In the genomic region with DNA sequence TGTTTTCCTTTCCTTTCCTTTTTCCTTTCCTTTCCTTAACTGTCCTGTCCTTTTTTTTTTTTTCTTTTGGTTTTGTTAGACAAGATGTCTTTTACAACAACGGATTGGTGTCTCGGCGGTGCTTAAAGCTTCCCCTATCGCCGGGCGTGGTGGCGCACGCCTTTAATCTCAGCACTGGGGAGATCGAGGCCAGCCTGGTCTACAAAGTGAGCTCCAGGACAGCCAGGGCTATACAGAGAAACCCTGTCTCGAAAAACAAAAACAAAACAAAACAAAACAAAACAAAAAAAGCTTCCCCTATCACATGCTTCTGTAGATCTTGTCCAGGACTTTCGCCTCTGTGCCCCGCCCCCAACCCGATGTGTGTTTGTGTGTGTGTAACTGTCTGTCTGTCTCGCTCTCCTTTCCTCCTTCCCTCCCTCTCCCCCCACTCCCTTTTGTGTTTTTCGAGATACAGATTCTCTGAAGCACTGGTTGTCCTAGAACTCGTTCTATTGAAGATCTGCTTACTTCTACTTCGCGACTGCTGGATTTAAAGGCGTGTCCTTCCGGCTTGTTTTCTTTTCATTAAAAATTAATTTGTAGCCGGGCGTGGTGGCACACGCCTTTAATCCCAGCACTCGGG, we compare ENCODE assay signal across 8 mouse cellular contexts. TPM values are rescaled to one million over a fixed set of nuclear protein-coding genes. Genes with fewer than 3 reads are reported as not detected.
DNase-seq lines count a peak whose midpoint lies in the region; ATAC-seq and TF ChIP-seq lines count a peak whose summit lies in the region.

No protein-coding gene starts in this region.

- H3K4me3 ChIP-seq in ES-Bruce4 (ENCODE audit: low read depth, low read length): peak overlapping the region; percentile 84
- peak overlapping the region; percentile 65 for H3K4me3 ChIP-seq in forebrain, embryonic 14.5 days (ENCODE audit: low read depth, low read length)
- H3K4me3 ChIP-seq in liver, embryonic 13.5 days (replicated peaks): peak overlapping the region; percentile 79
- peak overlapping the region; percentile 78 for H3K4me3 ChIP-seq in stomach, embryonic 16.5 days (replicated peaks; ENCODE audit: low read length)

- H3K27ac ChIP-seq in ES-Bruce4 (ENCODE audit: insufficient read depth, low read length): peak overlapping the region; percentile 58
- H3K27ac ChIP-seq in forebrain, embryonic 14.5 days (ENCODE audit: low read depth, low read length): peak overlapping the region; percentile 72; the same call in 1 of the 2 replicates
- peak overlapping the region; percentile 89 for H3K27ac ChIP-seq in liver, embryonic 13.5 days
- peak overlapping the region; percentile 78; the same call in 1 of the 2 replicates for H3K27ac ChIP-seq in stomach, embryonic 16.5 days (ENCODE audit: low read length)

- H3K27me3 ChIP-seq in ES-Bruce4 (ENCODE audit: control insufficient read depth, insufficient read depth, low read length, poor library complexity, severe bottlenecking): no peaks in the 10 kb centered on the region
- no peaks in the 10 kb centered on the region for H3K27me3 ChIP-seq in forebrain, embryonic 14.5 days (replicated peaks; ENCODE audit: control insufficient read depth, insufficient read depth, low read length)
- H3K27me3 ChIP-seq in liver, embryonic 13.5 days: no peaks in the 10 kb centered on the region
- H3K27me3 ChIP-seq in stomach, embryonic 16.5 days (ENCODE audit: control insufficient read depth, insufficient read depth, low read length): no peaks in the 10 kb centered on the region

- H3K4me2 ChIP-seq in forebrain, embryonic 14.5 days (ENCODE audit: low read length): peak overlapping the region; percentile 81
- H3K4me2 ChIP-seq in liver, embryonic 13.5 days: peak overlapping the region; percentile 88
- H3K4me2 ChIP-seq in stomach, embryonic 16.5 days (ENCODE audit: low read depth, low read length): peak overlapping the region; percentile 56

- TF ChIP-seq POLR2A in ES-Bruce4 (IDR thresholded peaks at IDR 0.05; ENCODE audit: insufficient read depth, low read length): no peak

- H3K9me3 ChIP-seq in ES-Bruce4 (replicated peaks; ENCODE audit: control insufficient read depth, insufficient read depth, low read length, poor library complexity, severe bottlenecking): no peaks in the 10 kb centered on the region
- no peaks in the 10 kb centered on the region for H3K9me3 ChIP-seq in forebrain, embryonic 14.5 days (replicated peaks; ENCODE audit: control insufficient read depth, low read length)
- H3K9me3 ChIP-seq in liver, embryonic 13.5 days (replicated peaks): no peaks in the 10 kb centered on the region
- no peaks in the 10 kb centered on the region for H3K9me3 ChIP-seq in stomach, embryonic 16.5 days (replicated peaks; ENCODE audit: control insufficient read depth, low read length)

- peaks cover 10% of the 10 kb centered on the region for H3K36me3 ChIP-seq in ES-Bruce4 (ENCODE audit: control insufficient read depth, insufficient read depth, low read length, poor library complexity, severe bottlenecking)
- H3K36me3 ChIP-seq in forebrain, embryonic 14.5 days (ENCODE audit: control insufficient read depth, insufficient read depth, low read length): peaks cover 18% of the 10 kb centered on the region
- H3K36me3 ChIP-seq in liver, embryonic 13.5 days: peaks cover 21% of the 10 kb centered on the region
- H3K36me3 ChIP-seq in stomach, embryonic 16.5 days (ENCODE audit: control insufficient read depth, insufficient read depth, low read length): peaks cover 11% of the 10 kb centered on the region; the same call in 1 of the 2 replicates

- 7% methylated on average over 24 of the region's 24 CpGs for WGBS in forebrain, embryonic 14.5 days
- 2% methylated on average over 24 of the region's 24 CpGs for WGBS in liver, embryonic 13.5 days (ENCODE audit: insufficient replicate concordance)
- 4% methylated on average over 24 of the region's 24 CpGs for WGBS in stomach, embryonic 16.5 days

- peak; percentile 57 for ATAC-seq in forebrain, embryonic 14.5 days
- peak; percentile 52 for ATAC-seq in liver, embryonic 13.5 days (ENCODE audit: low read depth)
- ATAC-seq in stomach, embryonic 16.5 days (ENCODE audit: insufficient read depth, low FRiP score): peak; percentile 11; the same call in 1 of the 2 replicates

- H3K9ac ChIP-seq in ES-Bruce4 (ENCODE audit: low read depth, poor library complexity, severe bottlenecking): peak overlapping the region; percentile 59
- peak overlapping the region; percentile 69 for H3K9ac ChIP-seq in forebrain, embryonic 14.5 days (ENCODE audit: low read length)
- H3K9ac ChIP-seq in liver, embryonic 13.5 days: peak overlapping the region; percentile 81
- peak overlapping the region; percentile 81 for H3K9ac ChIP-seq in stomach, embryonic 16.5 days (ENCODE audit: low read length)

- DNase-seq in heart, adult 11 months: peak; percentile 88
- DNase-seq in heart, postnatal 36 days: no peak
- DNase-seq in forebrain, embryonic 14.5 days (ENCODE audit: low spot score): no peak
- DNase-seq in liver, embryonic 13.5 days: no peak
- no peak for DNase-seq in cerebellum, postnatal 10 days
- no peak for DNase-seq in adrenal gland, postnatal 36 days

- no peak for TF ChIP-seq EP300 in ES-Bruce4 (IDR thresholded peaks at IDR 0.05; ENCODE audit: insufficient read depth, low read depth, low read length)

- H3K4me1 ChIP-seq in ES-Bruce4 (ENCODE audit: control insufficient read depth, insufficient read depth, low read length): no peaks in the 10 kb centered on the region
- H3K4me1 ChIP-seq in forebrain, embryonic 14.5 days (ENCODE audit: control insufficient read depth, insufficient read depth, low read length): peaks cover 2% of the 10 kb centered on the region
- peaks cover 32% of the 10 kb centered on the region for H3K4me1 ChIP-seq in liver, embryonic 13.5 days (replicated peaks)
- H3K4me1 ChIP-seq in stomach, embryonic 16.5 days (ENCODE audit: control insufficient read depth, insufficient read depth, low read length): peaks cover 16% of the 10 kb centered on the region; the same call in 1 of the 2 replicates

- intact Hi-C loops in heart, postnatal 36 days (cut with DNase I): loop anchor here (5.0 kb wide), 2 partner anchors 81 to 171 kb away; no protein-coding TSS in a partner anchor

- TF ChIP-seq CTCF in ES-Bruce4 (IDR thresholded peaks at IDR 0.05; ENCODE audit: low read depth, low read length): no peak

RNA-seq across cellular contexts. Expression of a gene that starts 0.5 kb away (rescaled TPM):
- 10 to 100 TPM; 16.3 to 17.7 TPM for total RNA-seq in heart, postnatal 36 days (2021)
- 43.3 and 44.4 TPM in 2 replicates for polyA plus RNA-seq in ES-Bruce4 (2011; ENCODE audit: insufficient read depth, insufficient read length, low read depth, missing spikeins)
- 85.3 and 86.1 TPM in 2 replicates for polyA plus RNA-seq in forebrain, embryonic 14.5 days (2014; fragmentation: Nextera tagmentation; extraction: Ambion mirVana)
- 53.0 and 53.2 TPM in 2 replicates for polyA plus RNA-seq in liver, embryonic 13.5 days (2015; fragmentation: Nextera tagmentation; extraction: Ambion mirVana)
- polyA plus RNA-seq in stomach, embryonic 16.5 days (2015; fragmentation: Nextera tagmentation; extraction: Ambion mirVana): 63.6 and 70.4 TPM in 2 replicates
- total RNA-seq in adrenal gland, postnatal 36 days (2021): 10 to 100 TPM; 36.0 to 38.5 TPM

RNA-seq across cellular contexts. Expression of a gene that starts 9.9 kb away (rescaled TPM):
- total RNA-seq in heart, postnatal 36 days (2021): not detected
- polyA plus RNA-seq in ES-Bruce4 (2011; ENCODE audit: insufficient read depth, insufficient read length, low read depth, missing spikeins): not detected in 2 replicates
- not detected in 2 replicates for polyA plus RNA-seq in forebrain, embryonic 14.5 days (2014; fragmentation: Nextera tagmentation; extraction: Ambion mirVana)
- 0.10 TPM in 1 of 2 replicates, not detected in the other for polyA plus RNA-seq in liver, embryonic 13.5 days (2015; fragmentation: Nextera tagmentation; extraction: Ambion mirVana)
- polyA plus RNA-seq in stomach, embryonic 16.5 days (2015; fragmentation: Nextera tagmentation; extraction: Ambion mirVana): 0.14 TPM in 1 of 2 replicates, not detected in the other
- not detected for total RNA-seq in adrenal gland, postnatal 36 days (2021)

RNA-seq across cellular contexts. Expression of a gene that starts 10.0 kb away (rescaled TPM):
- total RNA-seq in heart, postnatal 36 days (2021): 100 to 1,000 TPM; 668 to 757 TPM
- polyA plus RNA-seq in ES-Bruce4 (2011; ENCODE audit: insufficient read depth, insufficient read length, low read depth, missing spikeins): 1,670 and 1,851 TPM in 2 replicates
- 888 and 1,063 TPM in 2 replicates for polyA plus RNA-seq in forebrain, embryonic 14.5 days (2014; fragmentation: Nextera tagmentation; extraction: Ambion mirVana)
- polyA plus RNA-seq in liver, embryonic 13.5 days (2015; fragmentation: Nextera tagmentation; extraction: Ambion mirVana): 1,350 and 1,469 TPM in 2 replicates
- 1,212 and 1,230 TPM in 2 replicates for polyA plus RNA-seq in stomach, embryonic 16.5 days (2015; fragmentation: Nextera tagmentation; extraction: Ambion mirVana)
- 100 to 1,000 TPM; 720 to 747 TPM for total RNA-seq in adrenal gland, postnatal 36 days (2021)

RNA-seq across cellular contexts. Expression of a gene that starts 11.9 kb away (rescaled TPM):
- total RNA-seq in heart, postnatal 36 days (2021): 1 to 10 TPM in 1 of 2 experiments, under 1 TPM in 1; 0.33 to 1.3 TPM
- polyA plus RNA-seq in ES-Bruce4 (2011; ENCODE audit: insufficient read depth, insufficient read length, low read depth, missing spikeins): 1.2 and 2.3 TPM in 2 replicates
- polyA plus RNA-seq in forebrain, embryonic 14.5 days (2014; fragmentation: Nextera tagmentation; extraction: Ambion mirVana): 2.2 and 2.4 TPM in 2 replicates
- 0.14 and 0.34 TPM in 2 replicates for polyA plus RNA-seq in liver, embryonic 13.5 days (2015; fragmentation: Nextera tagmentation; extraction: Ambion mirVana)
- 3.8 and 5.8 TPM in 2 replicates for polyA plus RNA-seq in stomach, embryonic 16.5 days (2015; fragmentation: Nextera tagmentation; extraction: Ambion mirVana)
- total RNA-seq in adrenal gland, postnatal 36 days (2021): 1 to 10 TPM; 4.5 to 6.1 TPM

RNA-seq across cellular contexts. Expression of a gene that starts 12.0 kb away (rescaled TPM):
- total RNA-seq in heart, postnatal 36 days (2021): 10 to 100 TPM; 19.3 to 22.8 TPM
- polyA plus RNA-seq in ES-Bruce4 (2011; ENCODE audit: insufficient read depth, insufficient read length, low read depth, missing spikeins): 79.6 and 84.0 TPM in 2 replicates
- polyA plus RNA-seq in forebrain, embryonic 14.5 days (2014; fragmentation: Nextera tagmentation; extraction: Ambion mirVana): 36.5 and 37.7 TPM in 2 replicates
- 41.3 and 47.7 TPM in 2 replicates for polyA plus RNA-seq in liver, embryonic 13.5 days (2015; fragmentation: Nextera tagmentation; extraction: Ambion mirVana)
- polyA plus RNA-seq in stomach, embryonic 16.5 days (2015; fragmentation: Nextera tagmentation; extraction: Ambion mirVana): 34.5 and 35.2 TPM in 2 replicates
- total RNA-seq in adrenal gland, postnatal 36 days (2021): 10 to 100 TPM; 34.5 to 42.0 TPM
